Mouse (Mus musculus) spleen, adult 2 months (tissue): Measurements from ENCODE around the gene Fnip1.

Experiments
- CTCF ChIP-seq: fragments of 200-500 bp; IDR thresholded peaks from 2 replicates; pipeline ENCODE4 v1.5.1; 2011; ENCODE audit warnings: mild to moderate bottlenecking, inconsistent platforms; ENCODE audit not compliant: insufficient read depth, insufficient read length, insufficient replicate concordance; ENCODE audit errors: extremely low read depth
- POLR2A ChIP-seq: fragments of 200-500 bp; IDR thresholded peaks from 2 replicates; pipeline ENCODE4 v1.6.1; 2011; ENCODE audit warnings: low read depth, low read length, inconsistent platforms

GRCm38 (mm10) chr11:54437310-54437822 is 633 bp upstream of the Fnip1 start:
- TF ChIP-seq POLR2A (no peak), CTCF (no peak)
